Mouse (Mus musculus): ENCODE measurements around the gene Olfr679. TPM values are rescaled to one million over a fixed set of nuclear protein-coding genes. Genes with fewer than 3 reads are reported as not detected.
"Not testable (repeated sequence)": the region's sequence is repeated elsewhere in the genome, so short reads cannot be mapped to it uniquely, and the experiment has no call there.

Olfr679 gene
- polyA plus RNA-seq (2014; fragmentation: Nextera tagmentation; extraction: Ambion mirVana), result not detected in 2 replicates

GRCm38 (mm10) chr7:105080905-105081304 is at the start of gene Olfr679:
TSS of gene Olfr679 (plus strand) at chr7:105081205.
- Histone ChIP-seq H3K4me3 (ENCODE audit: control insufficient read depth in 1 of 2, insufficient read depth in 1 of 2, low read depth in 1 of 2, low read length in 2 of 2) (no peak within 1 kb of the TSS), H3K9ac (ENCODE audit: low read length) (no peak within 1 kb of the TSS), H3K4me1 (ENCODE audit: control insufficient read depth in 2 of 2, insufficient read depth in 2 of 2, low read length in 2 of 2) (no peaks in the 10 kb centered on the region), H3K4me2 (ENCODE audit: low read length) (no peak within 1 kb of the TSS), H3K36me3 (ENCODE audit: control insufficient read depth, insufficient read depth, low read length) (no peaks in the 10 kb centered on the region), H3K27me3 (ENCODE audit: control insufficient read depth, insufficient read depth, low read length) (no peaks in the 10 kb centered on the region), H3K27ac (replicated peaks in 1 of 2; ENCODE audit: control insufficient read depth in 1 of 2, insufficient read depth in 1 of 2, low read depth in 2 of 2, low read length in 2 of 2) (no peak within 1 kb of the TSS), H3K9me3 (ENCODE audit: control insufficient read depth, low read length) (no peaks in the 10 kb centered on the region)
- 50% methylated on average over 1 of the region's 1 CpGs for WGBS
- no peak for ATAC-seq (ENCODE audit: insufficient number of reproducible peaks, insufficient read depth, low FRiP score, low read depth)

GRCm38 (mm10) chr7:105032398-105032797 is 48.6 kb upstream of the Olfr679 start, which contains the start of gene Olfr676:
TSS of gene Olfr676 (plus strand) at chr7:105032698.
- Histone ChIP-seq H3K27me3 (ENCODE audit: control insufficient read depth, insufficient read depth, low read length) (no peaks in the 10 kb centered on the region), H3K9me3 (ENCODE audit: control insufficient read depth, low read length) (no peaks in the 10 kb centered on the region), H3K4me3 (ENCODE audit: control insufficient read depth in 1 of 2, insufficient read depth in 1 of 2, low read depth in 1 of 2, low read length in 2 of 2) (no peak within 1 kb of the TSS), H3K27ac (replicated peaks in 1 of 2; ENCODE audit: control insufficient read depth in 1 of 2, insufficient read depth in 1 of 2, low read depth in 2 of 2, low read length in 2 of 2) (no peak within 1 kb of the TSS), H3K9ac (ENCODE audit: low read length) (no peak within 1 kb of the TSS), H3K36me3 (ENCODE audit: control insufficient read depth, insufficient read depth, low read length) (no peaks in the 10 kb centered on the region), H3K4me2 (ENCODE audit: low read length) (no peak within 1 kb of the TSS), H3K4me1 (ENCODE audit: control insufficient read depth in 2 of 2, insufficient read depth in 2 of 2, low read length in 2 of 2) (no peaks in the 10 kb centered on the region)
- no peak for ATAC-seq (ENCODE audit: insufficient number of reproducible peaks, insufficient read depth, low FRiP score, low read depth)

GRCm38 (mm10) chr7:105033836-105034235 is 47.2 kb upstream of the Olfr679 start:
- 54% methylated on average over 5 of the region's 5 CpGs for WGBS
- H3K4me1 ChIP-seq (ENCODE audit: control insufficient read depth in 2 of 2, insufficient read depth in 2 of 2, low read length in 2 of 2), result not testable (repeated sequence)

GRCm38 (mm10) chr7:105058951-105059350 is 22.1 kb upstream of the Olfr679 start:
- Histone ChIP-seq H3K36me3 (ENCODE audit: control insufficient read depth, insufficient read depth, low read length) (no peaks in the 10 kb centered on the region), H3K4me1 (ENCODE audit: control insufficient read depth in 2 of 2, insufficient read depth in 2 of 2, low read length in 2 of 2) (no peaks in the 10 kb centered on the region), H3K9ac (ENCODE audit: low read length) (no peak overlapping the region), H3K4me3 (ENCODE audit: control insufficient read depth in 1 of 2, insufficient read depth in 1 of 2, low read depth in 1 of 2, low read length in 2 of 2) (no peak overlapping the region), H3K4me2 (ENCODE audit: low read length) (no peak overlapping the region), H3K9me3 (ENCODE audit: control insufficient read depth, low read length) (0 out of 2 replicates have a peak, but pooled peaks cover 6% of the 10 kb centered on the region), H3K27ac (replicated peaks in 1 of 2; ENCODE audit: control insufficient read depth in 1 of 2, insufficient read depth in 1 of 2, low read depth in 2 of 2, low read length in 2 of 2) (no peak overlapping the region), H3K27me3 (ENCODE audit: control insufficient read depth, insufficient read depth, low read length) (no peaks in the 10 kb centered on the region)
- ATAC-seq (ENCODE audit: insufficient number of reproducible peaks, insufficient read depth, low FRiP score, low read depth), result no peak

More at GRCm38 (mm10) chr7:105033836-105034235, 47.2 kb upstream of the Olfr679 start:
- H3K36me3 ChIP-seq (ENCODE audit: control insufficient read depth, insufficient read depth, low read length); H3K4me2 ChIP-seq (ENCODE audit: low read length); H3K4me3 ChIP-seq (ENCODE audit: control insufficient read depth in 1 of 2, insufficient read depth in 1 of 2, low read depth in 1 of 2, low read length in 2 of 2); H3K27ac ChIP-seq (replicated peaks in 1 of 2; ENCODE audit: control insufficient read depth in 1 of 2, insufficient read depth in 1 of 2, low read depth in 2 of 2, low read length in 2 of 2); H3K27me3 ChIP-seq (ENCODE audit: control insufficient read depth, insufficient read depth, low read length); H3K9me3 ChIP-seq (ENCODE audit: control insufficient read depth, low read length); ATAC-seq (ENCODE audit: insufficient number of reproducible peaks, insufficient read depth, low FRiP score, low read depth); H3K9ac ChIP-seq (ENCODE audit: low read length): not testable (repeated sequence)

- 79% methylated on average over 1 of the region's 1 CpGs for WGBS
- H3K4me1 ChIP-seq (ENCODE audit: control insufficient read depth in 2 of 2, insufficient read depth in 2 of 2, low read length in 2 of 2), result no peaks in the 10 kb centered on the region
- ATAC-seq (ENCODE audit: insufficient number of reproducible peaks, insufficient read depth, low FRiP score, low read depth), result no peak
- no peaks in the 10 kb centered on the region for H3K27me3 ChIP-seq (ENCODE audit: control insufficient read depth, insufficient read depth, low read length)
- 0 out of 2 replicates have a peak, but pooled peaks cover 6% of the 10 kb centered on the region for H3K9me3 ChIP-seq (ENCODE audit: control insufficient read depth, low read length)
- no peak within 1 kb of the TSS for H3K4me2 ChIP-seq (ENCODE audit: low read length)
- H3K27ac ChIP-seq (replicated peaks in 1 of 2; ENCODE audit: control insufficient read depth in 1 of 2, insufficient read depth in 1 of 2, low read depth in 2 of 2, low read length in 2 of 2), result no peak within 1 kb of the TSS
- H3K4me3 ChIP-seq (ENCODE audit: control insufficient read depth in 1 of 2, insufficient read depth in 1 of 2, low read depth in 1 of 2, low read length in 2 of 2), result no peak within 1 kb of the TSS
- no peaks in the 10 kb centered on the region for H3K36me3 ChIP-seq (ENCODE audit: control insufficient read depth, insufficient read depth, low read length)
- H3K9ac ChIP-seq (ENCODE audit: low read length), result no peak within 1 kb of the TSS
Observed at GRCm38 (mm10) chr7:105064175-105064574, 16.8 kb upstream of the Olfr679 start, which contains the start of gene Olfr678. TSS of gene Olfr678 (plus strand) at chr7:105064475.

- not testable (repeated sequence) for H3K27me3 ChIP-seq (ENCODE audit: control insufficient read depth, insufficient read depth, low read length); H3K27ac ChIP-seq (replicated peaks in 1 of 2; ENCODE audit: control insufficient read depth in 1 of 2, insufficient read depth in 1 of 2, low read depth in 2 of 2, low read length in 2 of 2); H3K4me2 ChIP-seq (ENCODE audit: low read length); H3K4me1 ChIP-seq (ENCODE audit: control insufficient read depth in 2 of 2, insufficient read depth in 2 of 2, low read length in 2 of 2); H3K9me3 ChIP-seq (ENCODE audit: control insufficient read depth, low read length); H3K9ac ChIP-seq (ENCODE audit: low read length); H3K4me3 ChIP-seq (ENCODE audit: control insufficient read depth in 1 of 2, insufficient read depth in 1 of 2, low read depth in 1 of 2, low read length in 2 of 2); ATAC-seq (ENCODE audit: insufficient number of reproducible peaks, insufficient read depth, low FRiP score, low read depth); H3K36me3 ChIP-seq (ENCODE audit: control insufficient read depth, insufficient read depth, low read length)
Observed at GRCm38 (mm10) chr7:105092717-105093116, 11.7 kb downstream of the Olfr679 start, which contains the start of gene Olfr680-ps1. TSS of gene Olfr680-ps1 (minus strand) at chr7:105092817.

GRCm38 (mm10) chr7:105116536-105116935 is 35.5 kb downstream of the Olfr679 start, which contains the start of gene Olfr681:
TSS of gene Olfr681 (plus strand) at chr7:105116836.
- Histone ChIP-seq H3K4me2 (ENCODE audit: low read length) (no peak within 1 kb of the TSS), H3K4me3 (ENCODE audit: control insufficient read depth in 1 of 2, insufficient read depth in 1 of 2, low read depth in 1 of 2, low read length in 2 of 2) (no peak within 1 kb of the TSS), H3K27me3 (ENCODE audit: control insufficient read depth, insufficient read depth, low read length) (no peaks in the 10 kb centered on the region), H3K27ac (replicated peaks in 1 of 2; ENCODE audit: control insufficient read depth in 1 of 2, insufficient read depth in 1 of 2, low read depth in 2 of 2, low read length in 2 of 2) (no peak within 1 kb of the TSS), H3K36me3 (ENCODE audit: control insufficient read depth, insufficient read depth, low read length) (no peaks in the 10 kb centered on the region), H3K4me1 (ENCODE audit: control insufficient read depth in 2 of 2, insufficient read depth in 2 of 2, low read length in 2 of 2) (no peaks in the 10 kb centered on the region), H3K9ac (ENCODE audit: low read length) (no peak within 1 kb of the TSS), H3K9me3 (ENCODE audit: control insufficient read depth, low read length) (no peaks in the 10 kb centered on the region)
- ATAC-seq (ENCODE audit: insufficient number of reproducible peaks, insufficient read depth, low FRiP score, low read depth), result no peak

Measured in heart, embryonic 14.5 days (tissue).